Mouse (Mus musculus): Measurements from ENCODE around the gene Tdrd1.
A peak's percentile ranks its signal among the peaks of the same experiment; 100 is the strongest.
"Not testable (repeated sequence)": the region's sequence is repeated elsewhere in the genome, so short reads cannot be mapped to it uniquely, and the experiment has no call there.

The Tdrd1 gene

DNA sequence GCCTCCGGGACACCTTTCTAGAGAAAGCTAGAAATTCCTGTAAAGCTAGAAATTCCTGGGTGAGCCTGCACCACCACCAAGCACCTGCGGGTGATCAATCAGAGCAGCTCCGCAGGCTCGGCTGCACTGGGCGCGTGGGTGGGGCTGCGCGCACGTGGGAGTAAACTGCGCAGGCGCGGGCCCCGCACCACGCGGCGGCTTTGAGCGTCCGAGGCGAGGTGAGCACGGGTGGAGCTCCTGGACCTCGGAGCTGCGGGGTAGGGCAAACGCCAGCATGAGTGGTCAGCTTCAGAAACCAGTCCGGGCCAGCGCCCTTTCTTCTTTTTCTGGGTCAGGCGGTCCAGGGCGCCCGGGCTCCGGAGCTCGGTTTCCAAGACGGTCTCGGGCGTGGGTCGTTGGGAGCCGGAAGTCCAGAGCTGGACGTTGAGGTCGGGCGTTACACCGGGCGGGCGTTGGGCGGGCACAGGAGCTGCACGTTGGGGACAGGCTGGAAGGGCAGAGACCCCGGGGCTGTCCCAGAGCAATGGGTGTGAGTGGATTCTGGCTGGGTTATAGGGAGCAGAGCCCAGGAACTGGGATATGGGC is at the start of gene Tdrd1:
Gene Tdrd1, plus strand, starts transcription at position 163 of the 585 bp plus-strand sequence.
- DNase-seq (ENCODE audit: low spot score in 2 of 2): no peak

GRCm38 (mm10) chr19:56776719-56777382 is 49.2 kb upstream of the Tdrd1 start:
- DNase-seq (ENCODE audit: low spot score in 2 of 2): peak; percentile 36 to 47

GRCm38 (mm10) chr19:56778532-56778931 is 47.5 kb upstream of the Tdrd1 start:
- not testable (repeated sequence) for DNase-seq (ENCODE audit: low spot score in 2 of 2)

DNA sequence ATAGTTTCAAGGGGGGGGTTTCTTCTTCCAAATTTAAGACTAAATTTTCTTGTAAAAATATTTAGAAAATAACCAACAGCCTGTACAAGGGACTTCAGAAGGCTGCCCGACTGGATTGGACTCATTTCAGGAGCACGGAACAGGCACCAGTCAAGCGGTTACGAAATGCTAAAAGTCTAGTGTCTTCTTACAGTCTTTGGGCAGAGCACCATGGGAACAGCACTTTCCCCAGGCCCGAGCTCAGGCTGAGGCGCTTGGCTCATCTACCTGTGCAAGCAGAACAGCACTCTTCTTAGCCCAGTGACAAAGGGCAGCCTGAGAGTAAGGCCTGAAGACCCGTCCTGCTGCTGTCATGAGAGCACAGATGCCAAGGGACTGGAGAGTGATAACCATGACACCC is 38.1 kb upstream of the Tdrd1 start:
- no peak for DNase-seq (ENCODE audit: low spot score in 2 of 2)

DNA sequence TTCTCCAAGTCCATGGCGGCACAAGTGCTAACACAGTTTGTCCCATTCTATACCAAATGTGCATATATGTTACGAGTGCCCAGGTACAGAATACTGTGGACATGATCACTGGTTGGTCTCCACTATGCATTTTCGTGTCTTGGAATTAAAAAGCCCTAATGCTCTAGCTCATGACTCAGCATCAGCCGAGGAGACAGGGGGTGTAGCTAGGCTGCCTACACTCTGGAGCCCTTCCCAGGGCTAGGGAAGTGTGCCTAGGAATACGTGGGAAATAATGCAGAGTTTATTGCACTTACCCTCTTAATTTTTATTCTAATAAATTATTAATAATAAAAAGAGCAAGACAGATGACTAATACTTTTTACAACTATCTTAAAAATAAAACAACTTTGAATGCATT is 37.1 kb upstream of the Tdrd1 start:
- no peak for DNase-seq (ENCODE audit: low spot score in 2 of 2)

- DNase-seq (ENCODE audit: low spot score in 2 of 2): no peak
Measured at GRCm38 (mm10) chr19:56797376-56797775, 28.6 kb upstream of the Tdrd1 start.

DNA sequence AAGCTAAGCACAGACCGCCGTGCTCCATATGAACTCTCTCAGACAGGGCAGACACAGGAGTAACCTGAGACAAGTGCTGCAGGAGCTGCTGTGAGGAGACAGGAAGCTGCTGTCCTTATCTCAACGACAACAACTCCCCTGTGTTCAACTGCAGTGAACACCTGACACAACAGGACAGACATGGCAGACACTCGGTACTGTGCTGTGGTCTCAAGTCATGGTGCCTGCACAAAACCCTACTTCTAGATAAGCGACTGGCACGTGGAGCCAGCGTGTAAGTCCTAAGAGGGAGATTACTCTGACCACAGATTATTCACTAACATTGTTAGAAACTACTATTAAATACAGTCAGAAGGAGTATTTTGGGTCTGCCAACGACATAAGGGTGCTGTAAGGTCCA is 25.8 kb upstream of the Tdrd1 start:
- DNase-seq (ENCODE audit: low spot score in 2 of 2): no peak

DNA sequence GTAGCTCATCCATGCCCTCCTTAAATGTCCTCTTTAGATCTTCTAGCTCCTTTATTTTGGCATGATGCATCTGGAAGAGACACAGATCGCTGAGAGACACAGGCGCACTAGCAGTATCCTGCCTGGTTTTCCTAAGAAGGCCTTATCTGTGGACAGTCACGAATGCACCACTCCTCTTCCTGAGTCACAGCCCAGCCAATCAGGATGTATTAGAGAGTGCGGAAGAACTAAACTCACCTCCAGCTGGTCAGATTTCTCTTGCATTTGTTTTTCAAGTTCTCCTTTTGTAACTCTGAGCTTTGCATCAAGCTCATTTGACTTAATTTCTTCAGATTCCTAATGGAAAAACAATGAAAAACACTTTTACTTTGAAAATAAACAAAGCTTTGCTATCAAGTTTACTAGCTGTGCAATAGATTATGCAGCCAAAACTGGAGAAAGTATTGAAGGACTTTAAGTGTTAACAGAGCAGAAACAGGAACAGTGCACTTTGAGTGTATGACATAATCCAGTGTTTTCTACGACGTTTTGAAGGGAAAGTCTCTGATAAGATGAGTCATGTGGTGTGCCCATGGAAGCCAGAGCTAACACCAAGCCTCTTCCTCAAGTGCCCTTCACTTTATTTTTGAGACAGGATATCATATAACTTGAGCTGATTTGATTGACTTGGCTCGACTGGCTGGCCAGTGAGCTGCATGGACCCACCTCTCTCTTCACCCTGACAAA is 24.9 kb upstream of the Tdrd1 start:
- no peak for DNase-seq (ENCODE audit: low spot score in 2 of 2)

DNA sequence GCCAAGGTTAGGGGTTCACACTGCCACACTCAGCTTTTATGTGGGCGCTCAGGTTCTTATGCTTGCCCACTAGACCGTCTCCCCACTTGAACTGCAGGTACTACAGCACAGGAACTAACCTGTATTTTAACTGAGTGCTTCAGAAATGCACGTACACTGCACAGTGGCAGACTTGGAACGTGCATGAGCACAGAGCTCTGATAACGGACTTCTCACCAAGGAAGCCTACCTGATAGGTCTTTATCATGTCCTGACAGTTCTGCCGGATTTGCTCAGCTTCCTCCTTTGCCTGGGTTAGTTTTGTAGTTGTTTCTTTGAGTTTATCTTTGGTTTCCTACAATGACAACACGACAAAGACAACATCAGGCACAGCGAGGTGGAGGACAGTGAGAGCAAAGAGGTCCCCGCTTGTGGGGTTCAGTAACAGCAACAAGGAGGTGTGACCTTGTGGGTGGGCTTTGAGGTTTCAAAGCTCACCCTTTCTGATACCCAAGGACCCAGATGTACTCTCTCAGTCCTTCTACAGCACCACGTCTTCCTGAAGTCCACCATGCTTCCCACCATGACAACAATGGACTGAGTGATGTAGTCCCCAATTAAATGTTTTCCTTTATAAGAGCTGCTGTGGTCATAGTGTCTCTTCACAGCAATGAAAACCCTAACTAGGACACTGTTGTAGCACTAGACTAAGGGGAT is 24.2 kb upstream of the Tdrd1 start:
- DNase-seq (ENCODE audit: low spot score in 2 of 2): no peak

GRCm38 (mm10) chr19:56802352-56802746 is 23.7 kb upstream of the Tdrd1 start:
- no peak for DNase-seq (ENCODE audit: low spot score in 2 of 2)

DNA sequence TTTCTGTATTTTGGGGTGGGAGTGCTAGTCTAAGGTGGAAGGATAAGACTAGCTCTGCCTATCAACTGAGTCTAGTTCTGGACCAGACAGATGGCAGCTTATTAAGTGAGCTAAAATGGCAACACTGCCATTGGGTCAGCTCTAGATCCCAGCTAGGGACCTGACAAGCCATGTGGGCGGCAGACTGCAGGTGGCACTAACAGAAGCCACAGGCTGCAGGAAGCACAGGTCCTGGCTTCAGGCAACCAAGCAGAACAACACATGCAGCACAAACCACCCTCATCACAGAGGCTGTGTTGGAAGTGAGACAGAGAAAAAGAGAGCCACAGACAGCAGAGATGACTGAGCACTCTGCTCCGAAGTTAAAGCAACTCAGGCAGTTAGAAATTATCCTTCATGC is 20.6 kb upstream of the Tdrd1 start:
- no peak for DNase-seq (ENCODE audit: low spot score in 2 of 2)

DNA sequence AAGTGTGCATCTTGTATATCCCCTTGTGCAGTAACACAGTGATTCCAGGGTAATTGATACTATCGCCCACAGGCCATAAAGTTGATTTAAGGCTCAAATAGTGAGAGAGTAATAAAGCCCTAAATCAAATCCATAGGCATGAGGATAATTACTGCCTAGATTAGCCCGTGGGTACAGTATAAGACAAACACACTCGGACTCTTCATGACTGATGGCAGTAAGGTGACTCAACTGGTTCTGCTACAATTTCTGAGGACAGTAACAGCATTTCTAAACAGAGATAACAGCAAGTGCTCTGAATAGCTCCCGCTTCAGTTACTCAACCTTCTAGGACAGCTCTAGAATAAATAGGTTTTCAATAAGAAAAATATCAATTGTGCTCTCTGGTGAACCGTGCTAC is 18.9 kb upstream of the Tdrd1 start:
- no peak for DNase-seq (ENCODE audit: low spot score in 2 of 2)

- no peak for DNase-seq (ENCODE audit: low spot score in 2 of 2)
Measured at GRCm38 (mm10) chr19:56808771-56809170, 17.2 kb upstream of the Tdrd1 start.

- no peak for DNase-seq (ENCODE audit: low spot score in 2 of 2)
Measured at GRCm38 (mm10) chr19:56810641-56811146, 15.3 kb upstream of the Tdrd1 start.

GRCm38 (mm10) chr19:56811590-56811989 is 14.4 kb upstream of the Tdrd1 start:
- peak; percentile 31 to 64 for DNase-seq (ENCODE audit: low spot score in 2 of 2)

DNA sequence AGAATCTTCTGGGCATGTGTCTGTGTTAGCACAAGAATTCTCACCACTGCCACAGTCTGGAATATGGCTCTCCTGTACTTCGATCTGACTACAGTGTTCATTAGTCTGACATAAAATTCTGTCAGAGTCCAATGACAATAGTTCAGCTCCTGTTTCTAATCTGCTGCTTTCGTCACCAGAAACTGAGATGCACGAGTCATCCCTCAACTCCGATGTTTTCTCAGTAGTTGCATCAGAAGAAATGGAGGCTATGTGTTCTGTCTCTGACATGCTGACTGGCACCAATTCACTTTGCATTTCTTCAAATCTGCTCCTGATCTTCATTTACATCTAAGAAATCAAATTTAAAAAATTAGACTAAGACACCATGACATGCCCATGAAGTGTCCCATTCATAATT is 12.6 kb upstream of the Tdrd1 start:
- DNase-seq (ENCODE audit: low spot score in 2 of 2): no peak

DNA sequence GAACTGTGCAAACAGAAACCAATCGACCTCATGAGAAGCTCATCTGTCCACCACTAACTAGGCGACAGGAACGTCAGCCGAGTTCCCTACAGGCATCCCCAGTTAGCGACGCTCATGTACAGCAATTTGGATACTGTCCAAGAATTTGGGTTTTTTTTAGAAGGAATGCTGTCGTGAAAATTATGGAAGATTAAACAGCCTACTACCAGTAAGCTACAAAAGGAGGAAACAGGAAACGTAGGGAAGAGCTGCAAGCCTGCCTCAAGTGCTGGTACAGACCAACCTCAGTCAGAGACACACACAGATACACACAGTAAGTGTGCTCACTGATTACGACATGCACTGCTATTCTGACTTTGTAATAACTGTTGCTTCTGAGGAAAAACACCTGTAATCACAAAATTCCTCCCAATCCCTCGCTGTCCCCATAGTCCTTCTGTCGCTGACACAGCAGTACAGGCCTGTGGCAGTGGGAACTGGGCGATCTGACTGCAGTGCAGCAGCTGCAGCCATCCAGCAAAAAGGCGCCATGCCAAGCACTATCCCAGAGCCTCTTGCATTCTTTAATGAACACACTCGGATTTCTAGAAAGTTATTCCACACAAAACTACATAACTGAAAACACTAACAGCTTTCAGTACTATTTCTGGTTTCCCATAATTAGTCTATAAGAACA is 8.0 kb upstream of the Tdrd1 start:
- peak; percentile 36 to 54 for DNase-seq (ENCODE audit: low spot score in 2 of 2)

GRCm38 (mm10) chr19:56821040-56821797 is 4.8 kb upstream of the Tdrd1 start:
- DNase-seq (ENCODE audit: low spot score in 2 of 2): no peak

GRCm38 (mm10) chr19:56821798-56822447 is 4.1 kb upstream of the Tdrd1 start, which contains the start of gene Ccdc186:
TSS of gene Ccdc186 (minus strand) at chr19:56822190.
- peak; percentile 94 to 95 for DNase-seq (ENCODE audit: low spot score in 2 of 2)

DNA sequence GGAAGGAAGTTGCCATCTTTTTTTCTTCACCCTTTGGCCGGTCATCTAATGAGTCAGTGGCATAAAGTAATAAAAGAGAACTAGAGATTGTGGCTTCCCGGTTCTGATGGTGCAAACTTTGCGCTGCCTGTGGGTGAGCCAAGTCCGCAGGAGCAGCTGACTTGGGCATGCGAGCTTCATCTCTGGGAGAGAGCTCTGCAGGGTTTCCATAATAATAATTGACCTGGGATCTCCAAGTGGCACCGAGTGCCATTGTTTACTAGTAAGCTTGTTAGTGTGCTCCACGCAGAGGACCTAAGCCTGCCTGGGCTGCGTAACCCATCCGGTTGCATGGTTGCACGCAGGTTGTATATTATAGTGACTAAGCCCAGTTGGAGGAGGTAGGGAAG is 3.6 kb upstream of the Tdrd1 start:
- DNase-seq (ENCODE audit: low spot score in 2 of 2): no peak

All from heart, adult 9 months (tissue).